Mouse (Mus musculus) megakaryocyte, adult 5-6 weeks (primary cell): Measurements from ENCODE around the gene Col4a2. TPM values are rescaled to one million over a fixed set of nuclear protein-coding genes. Genes with fewer than 3 reads are reported as not detected.

ENCODE experiments used
- ATAC-seq: 2 replicates; pipeline ENCODE4 v1.8.0; 2016; ENCODE audit warnings: mild to moderate bottlenecking, inconsistent platforms; ENCODE audit not compliant: poor library complexity, severe bottlenecking
- total RNA-seq, 2 experiments: library from RNA; stranded (forward) in 1 of 2; stranded (reverse) in 1 of 2; fragments of 153-499, 151-499 nt in 1 of 2; fragments of 221-1000, 200-1000 nt in 1 of 2; gene quantifications; 2 replicates each; pipeline versions ENCODE4 v1.2.3 to v1.2.4; 2015 to 2017

Gene Col4a2
- total RNA-seq, 2 experiments from 2014 or later: 0.07 to 0.15 TPM

DNA sequence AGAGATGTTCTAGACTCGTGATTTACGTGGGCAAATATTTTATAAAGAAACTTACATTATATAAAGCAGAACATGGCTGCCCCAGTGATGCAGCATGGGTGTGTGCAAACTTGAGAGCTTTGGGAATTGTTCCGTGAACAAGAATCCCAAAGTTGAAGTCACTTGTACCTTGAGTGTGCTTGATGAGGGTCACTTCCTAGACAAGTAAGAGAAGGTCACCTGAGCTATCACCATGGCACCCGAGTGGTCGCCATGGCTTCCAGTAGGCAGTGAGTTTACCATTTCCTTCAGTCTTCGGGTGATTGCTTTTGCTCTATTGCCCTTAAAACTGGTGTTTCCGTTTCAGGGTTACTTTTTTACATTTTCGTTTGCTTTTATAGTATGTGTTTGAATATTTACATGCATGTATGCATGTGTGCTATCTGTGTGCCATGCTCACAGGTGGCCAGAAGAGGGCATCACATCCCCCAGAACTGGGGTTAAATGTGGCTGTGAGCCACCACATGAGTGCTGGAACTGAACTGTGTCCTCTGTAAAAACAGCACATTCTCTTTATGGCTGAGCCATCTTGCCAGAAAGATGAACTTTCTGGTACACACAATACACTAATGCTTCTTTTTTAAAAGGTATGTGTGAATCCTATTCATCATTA lies 42.3 kb downstream of the Col4a2 start:
- ATAC-seq: no peak

DNA sequence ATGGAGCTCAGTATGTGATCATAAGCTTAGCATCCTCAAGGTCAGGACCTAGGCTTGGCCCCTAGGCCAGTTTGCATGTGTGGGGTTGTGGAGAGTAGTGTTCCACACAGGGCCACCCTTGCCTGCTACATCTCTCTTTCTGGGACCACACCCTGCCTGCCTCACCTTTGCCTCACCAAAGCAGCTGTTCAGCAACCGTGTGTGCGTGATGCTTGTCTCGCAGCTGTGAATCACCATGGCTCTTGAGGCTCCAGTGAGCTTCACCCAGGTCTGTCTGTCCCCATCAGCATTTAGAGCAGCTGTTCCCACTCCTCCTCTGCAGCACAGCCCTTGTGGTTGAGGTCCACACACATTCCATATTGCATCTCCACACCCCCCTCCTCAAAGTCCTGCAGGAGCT lies 43.3 kb downstream of the Col4a2 start:
- no peak for ATAC-seq

DNA sequence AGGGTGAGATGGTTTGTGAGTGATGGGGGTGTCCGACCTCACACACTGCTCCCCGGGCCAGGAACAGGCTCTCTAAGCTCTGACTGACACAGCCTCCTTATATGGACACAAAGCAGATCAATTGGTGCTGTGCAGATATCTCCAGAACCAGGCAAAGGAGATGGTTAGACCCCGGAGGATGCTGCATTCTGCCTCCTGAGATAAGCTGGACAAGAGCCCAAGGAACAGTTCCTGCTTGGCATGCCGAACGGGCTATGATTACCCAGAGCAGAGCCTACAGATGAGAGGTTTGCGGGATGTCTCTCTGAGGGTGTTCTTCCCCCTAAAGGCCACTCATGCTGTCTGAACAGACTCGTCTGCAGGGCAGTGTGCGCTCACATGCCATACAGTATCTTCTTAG lies 44.2 kb downstream of the Col4a2 start:
- ATAC-seq: no peak

GRCm38 (mm10) chr8:11357921-11358436 lies 45.4 kb downstream of the Col4a2 start:
- ATAC-seq: no peak

- no peak for ATAC-seq
These were observed 47.2 kb downstream of the Col4a2 start for GRCm38 (mm10) chr8:11359846-11360245.

- no peak for ATAC-seq
These were observed 49.1 kb downstream of the Col4a2 start for GRCm38 (mm10) chr8:11361546-11362277.

- ATAC-seq: no peak
These were observed 49.9 kb downstream of the Col4a2 start for GRCm38 (mm10) chr8:11362278-11363214.

GRCm38 (mm10) chr8:11363340-11364126 lies 50.9 kb downstream of the Col4a2 start:
- ATAC-seq: no peak

DNA sequence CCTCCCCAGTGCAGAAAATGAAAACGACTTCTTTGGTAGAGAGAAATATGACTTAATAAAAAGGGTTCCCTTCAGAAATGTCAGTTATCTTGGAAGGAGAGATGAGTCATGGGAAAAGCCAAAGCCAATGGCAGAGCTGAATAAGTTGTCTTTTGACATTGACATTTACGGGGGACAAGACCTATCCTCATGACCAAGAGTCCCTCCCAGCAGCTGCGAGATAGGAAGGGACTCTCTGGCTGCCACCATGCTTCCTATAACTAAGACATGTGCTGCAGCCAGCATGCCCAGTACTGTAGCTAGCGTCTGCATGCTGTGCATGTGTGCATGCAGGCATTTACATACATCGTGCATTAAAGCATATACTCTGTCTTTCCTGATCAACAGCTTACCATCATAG lies 53.6 kb downstream of the Col4a2 start:
- ATAC-seq: no peak

DNA sequence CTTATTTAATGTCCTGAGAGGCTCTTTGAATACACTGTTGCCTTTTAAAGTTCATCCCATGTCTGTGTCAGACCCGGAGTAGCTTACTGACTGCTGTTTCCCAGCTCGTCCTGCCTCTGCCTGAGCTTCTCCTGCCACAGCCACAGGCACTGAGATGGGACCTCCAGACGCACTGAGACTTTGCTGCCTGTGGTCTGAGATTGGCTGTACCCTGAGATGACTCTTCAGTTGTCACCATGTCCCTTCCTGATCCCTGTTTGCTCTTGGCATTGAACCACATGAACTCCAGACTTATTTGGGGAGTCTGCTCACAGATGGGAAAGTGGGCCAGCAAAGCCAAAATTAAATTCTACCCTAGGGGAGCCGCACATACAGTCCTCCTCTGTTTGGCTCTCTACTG lies 54.1 kb downstream of the Col4a2 start:
- ATAC-seq: no peak

- ATAC-seq: no peak
These were observed 55.1 kb downstream of the Col4a2 start for GRCm38 (mm10) chr8:11367670-11368069.

- no peak for ATAC-seq
These were observed 57.1 kb downstream of the Col4a2 start for GRCm38 (mm10) chr8:11369526-11370203.

DNA sequence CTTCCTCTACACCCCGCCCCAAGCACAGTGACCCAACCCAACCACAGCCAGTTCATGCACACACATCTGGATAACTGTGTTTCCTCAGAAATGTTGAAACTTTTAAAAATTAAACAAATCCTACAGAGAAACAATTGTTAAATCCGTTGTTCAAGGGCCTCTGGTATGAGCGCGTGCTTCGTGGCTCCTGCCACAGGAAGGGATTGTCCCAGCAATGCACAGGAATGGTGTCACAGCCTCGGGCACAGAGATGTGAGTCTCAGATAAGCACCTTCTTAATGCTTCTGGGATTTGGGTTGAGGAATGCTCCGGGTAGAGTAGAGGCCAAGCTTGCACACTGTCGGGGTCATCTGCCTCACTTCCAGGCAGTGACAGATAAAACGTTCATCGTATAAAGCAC lies 58.7 kb downstream of the Col4a2 start:
- no peak for ATAC-seq

GRCm38 (mm10) chr8:11372080-11372479 lies 59.5 kb downstream of the Col4a2 start:
- ATAC-seq: no peak

- no peak for ATAC-seq
These were observed 61.2 kb downstream of the Col4a2 start for GRCm38 (mm10) chr8:11373643-11374325.

DNA sequence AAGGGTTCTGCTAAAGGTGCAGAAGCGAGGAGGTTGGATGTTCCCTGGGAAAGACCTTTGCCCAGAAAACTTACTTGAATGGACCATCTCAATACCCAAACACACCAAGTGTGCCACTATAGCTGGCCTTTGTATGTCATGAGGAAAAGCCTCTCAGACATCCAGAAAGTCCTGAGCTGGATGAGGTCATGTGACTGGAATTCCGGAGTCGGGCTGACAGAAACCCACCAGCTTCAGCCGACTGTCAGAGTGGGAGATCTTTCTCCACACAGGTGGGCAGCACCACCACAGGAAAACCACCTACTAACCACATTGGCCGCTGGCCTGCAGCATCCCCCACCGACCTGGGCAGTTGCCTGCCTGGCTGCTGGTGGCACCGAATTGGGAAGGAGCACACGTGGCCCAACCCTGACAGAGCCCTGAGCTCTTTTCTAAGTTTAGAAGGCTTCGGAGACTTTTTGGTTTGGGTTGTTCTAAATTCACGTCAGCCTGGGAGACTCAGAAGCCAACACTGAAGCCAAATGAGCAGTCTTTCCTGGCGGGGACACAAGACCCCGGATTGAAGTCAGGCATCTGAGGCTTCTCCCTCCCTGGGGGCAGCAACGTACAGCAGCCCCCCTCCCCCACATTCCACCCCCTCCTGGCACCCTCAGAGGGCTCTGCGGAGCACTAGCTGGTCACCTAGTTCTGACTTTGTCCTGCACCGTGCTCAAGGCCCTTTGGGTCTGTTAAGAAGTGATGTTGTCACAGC lies 61.9 kb downstream of the Col4a2 start:
- no peak for ATAC-seq

- no peak for ATAC-seq
These were observed 63.3 kb downstream of the Col4a2 start for GRCm38 (mm10) chr8:11375749-11376438.
